Mouse (Mus musculus): Measurements from ENCODE around the gene Alcam.

The Alcam gene

GRCm38 (mm10) chr16:52368521-52368920 lies 85.4 kb downstream of the Alcam start:
- no peak for DNase-seq (ENCODE audit: low read depth, low spot score)

DNA sequence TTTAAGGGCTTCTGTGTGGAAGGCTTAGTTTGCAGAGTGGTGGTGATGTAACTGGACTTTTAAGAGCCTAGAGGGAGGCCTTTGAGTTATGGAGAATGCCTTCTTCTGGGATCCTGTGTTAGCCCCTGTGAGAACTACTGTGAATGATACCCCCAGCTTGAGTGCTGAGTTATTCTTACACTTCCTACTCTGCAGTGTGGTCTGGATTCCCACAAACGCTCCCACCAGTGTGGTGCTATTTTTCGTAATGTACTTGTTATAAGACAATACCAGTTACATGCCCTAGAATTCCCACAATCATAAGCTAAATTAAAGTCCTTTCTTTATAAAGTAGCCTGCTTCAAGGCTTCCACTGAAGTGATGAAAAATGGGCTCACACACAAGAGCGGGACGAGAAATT lies 87.0 kb downstream of the Alcam start:
- DNase-seq (ENCODE audit: low read depth, low spot score): no peak

GRCm38 (mm10) chr16:52363944-52364511 lies 89.8 kb downstream of the Alcam start:
- no peak for DNase-seq (ENCODE audit: low read depth, low spot score)

GRCm38 (mm10) chr16:52343467-52344033 lies 110.3 kb downstream of the Alcam start:
- DNase-seq (ENCODE audit: low read depth, low spot score): no peak

DNA sequence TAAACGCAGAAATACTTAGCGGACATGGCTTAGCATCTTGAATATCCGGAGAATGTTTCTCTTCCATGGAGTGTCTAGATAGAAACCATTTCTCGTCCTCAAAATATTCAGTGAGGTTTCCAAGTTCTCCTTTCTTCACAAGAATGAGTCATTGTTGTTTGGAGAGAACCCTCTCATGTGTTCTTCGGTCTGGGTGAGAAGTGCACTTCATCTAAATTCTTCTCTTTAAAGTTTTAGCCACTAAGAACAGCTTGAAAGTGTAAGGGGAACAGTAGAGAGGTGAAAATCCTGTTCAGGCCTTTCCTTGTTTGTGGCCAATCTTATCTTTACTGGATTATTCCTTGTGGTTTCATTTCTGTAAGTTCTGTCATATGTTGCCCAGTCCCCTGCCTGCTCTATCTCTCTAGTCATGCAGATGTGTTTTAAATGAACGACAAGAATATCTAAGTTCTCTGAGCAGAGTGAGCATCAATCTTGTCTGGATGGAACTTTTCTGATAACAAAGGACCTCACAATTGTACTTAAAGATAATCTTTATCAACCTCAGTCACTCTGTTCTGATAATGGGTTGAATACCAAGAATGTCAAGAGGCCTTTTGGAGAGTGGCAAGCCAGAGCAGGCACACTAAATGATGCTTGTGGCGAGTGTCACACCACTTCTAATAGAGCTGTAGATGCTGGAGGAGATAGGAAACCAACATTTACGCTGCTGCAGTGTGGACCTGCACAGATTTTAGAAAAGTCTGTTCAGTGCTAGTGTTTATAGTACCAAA lies 111.0 kb downstream of the Alcam start:
- DNase-seq (ENCODE audit: low read depth, low spot score): no peak

GRCm38 (mm10) chr16:52334084-52334483 lies 119.8 kb downstream of the Alcam start:
- no peak for DNase-seq (ENCODE audit: low read depth, low spot score)

GRCm38 (mm10) chr16:52333631-52334030 lies 120.2 kb downstream of the Alcam start:
- DNase-seq (ENCODE audit: low read depth, low spot score): no peak

DNA sequence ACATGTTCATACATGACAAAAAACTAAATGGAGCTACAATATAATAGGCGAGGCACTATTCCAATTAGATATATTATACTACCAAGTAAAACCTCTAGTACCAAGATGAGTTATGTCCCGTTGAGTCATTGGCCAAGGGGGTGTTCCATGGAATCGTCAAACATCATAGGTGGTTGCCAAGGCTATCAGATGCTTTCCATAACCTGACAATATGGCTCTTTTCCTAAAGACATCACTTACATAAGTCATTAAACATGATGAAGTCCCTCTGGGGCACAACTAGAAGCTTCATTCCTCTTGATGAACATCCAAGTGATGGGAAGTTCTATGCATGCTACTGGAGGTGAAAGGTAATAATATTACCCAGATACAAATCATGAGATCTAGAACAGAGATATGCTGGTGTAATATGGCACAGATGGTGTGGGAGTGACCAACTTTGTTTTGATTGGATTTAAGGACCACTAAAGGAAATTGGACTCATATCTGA lies 122.5 kb downstream of the Alcam start:
- DNase-seq (ENCODE audit: low read depth, low spot score): no peak

DNA sequence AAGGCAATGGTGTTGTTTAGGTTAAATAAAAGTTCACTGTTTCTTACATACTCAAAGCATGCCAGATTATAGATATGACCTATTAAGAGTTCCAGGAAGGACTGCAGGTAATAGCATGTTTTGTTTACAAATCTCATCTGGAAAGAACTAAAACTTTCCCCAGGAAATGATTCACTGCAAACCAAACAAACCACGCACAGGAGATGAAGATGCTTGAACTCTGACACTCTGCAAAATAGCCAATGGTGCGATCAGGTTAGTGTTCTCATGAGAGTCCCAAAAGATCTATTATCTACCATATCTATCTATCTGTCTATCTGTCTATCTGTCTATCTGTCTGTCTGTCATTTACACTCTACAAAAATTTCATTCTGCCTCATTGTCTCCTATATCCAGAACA lies 124.5 kb downstream of the Alcam start:
- no peak for DNase-seq (ENCODE audit: low read depth, low spot score)

GRCm38 (mm10) chr16:52319229-52319628 lies 134.6 kb downstream of the Alcam start:
- DNase-seq (ENCODE audit: low read depth, low spot score): no peak

- peak; percentile 88 for DNase-seq (ENCODE audit: low read depth, low spot score)
Observed at GRCm38 (mm10) chr16:52311073-52311472, 142.8 kb downstream of the Alcam start.

DNA sequence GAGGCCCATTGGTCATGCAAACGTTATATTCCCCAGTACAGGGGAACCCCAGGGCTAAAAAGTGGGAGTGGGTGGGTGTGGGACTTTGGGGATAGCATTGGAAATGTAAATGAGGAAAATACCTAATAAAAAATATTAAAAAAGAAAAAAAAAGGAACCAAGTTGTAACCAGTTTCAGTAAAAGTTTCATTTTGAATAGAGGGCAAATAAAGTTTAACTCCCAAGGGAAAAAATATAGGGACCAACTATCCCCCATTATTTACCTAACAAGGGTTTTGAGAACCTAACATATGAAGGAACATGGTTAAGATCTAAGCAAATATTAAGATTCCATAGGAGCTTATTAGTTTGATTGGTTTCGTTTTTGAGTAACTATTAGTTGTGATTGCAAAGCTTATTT lies 146.9 kb downstream of the Alcam start:
- DNase-seq (ENCODE audit: low read depth, low spot score): peak; percentile 15

DNA sequence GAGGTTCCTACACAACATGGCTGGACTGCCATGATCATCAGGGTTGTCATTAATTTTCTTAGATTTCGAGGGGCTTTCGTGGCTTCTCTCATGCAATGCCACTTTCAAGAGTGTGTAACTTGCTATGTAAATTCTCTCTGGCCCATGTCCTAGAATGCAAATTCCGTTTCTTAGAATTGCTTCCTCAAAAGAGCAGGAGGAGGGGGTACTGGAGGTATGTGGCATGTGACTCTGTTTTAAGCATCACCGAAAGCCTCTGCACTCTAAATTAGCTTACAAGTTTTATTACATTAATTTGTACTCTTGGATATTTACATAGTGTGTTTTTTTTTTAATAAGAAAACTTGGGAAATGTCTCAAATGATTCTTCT lies 150.4 kb downstream of the Alcam start:
- no peak for DNase-seq (ENCODE audit: low read depth, low spot score)

DNA sequence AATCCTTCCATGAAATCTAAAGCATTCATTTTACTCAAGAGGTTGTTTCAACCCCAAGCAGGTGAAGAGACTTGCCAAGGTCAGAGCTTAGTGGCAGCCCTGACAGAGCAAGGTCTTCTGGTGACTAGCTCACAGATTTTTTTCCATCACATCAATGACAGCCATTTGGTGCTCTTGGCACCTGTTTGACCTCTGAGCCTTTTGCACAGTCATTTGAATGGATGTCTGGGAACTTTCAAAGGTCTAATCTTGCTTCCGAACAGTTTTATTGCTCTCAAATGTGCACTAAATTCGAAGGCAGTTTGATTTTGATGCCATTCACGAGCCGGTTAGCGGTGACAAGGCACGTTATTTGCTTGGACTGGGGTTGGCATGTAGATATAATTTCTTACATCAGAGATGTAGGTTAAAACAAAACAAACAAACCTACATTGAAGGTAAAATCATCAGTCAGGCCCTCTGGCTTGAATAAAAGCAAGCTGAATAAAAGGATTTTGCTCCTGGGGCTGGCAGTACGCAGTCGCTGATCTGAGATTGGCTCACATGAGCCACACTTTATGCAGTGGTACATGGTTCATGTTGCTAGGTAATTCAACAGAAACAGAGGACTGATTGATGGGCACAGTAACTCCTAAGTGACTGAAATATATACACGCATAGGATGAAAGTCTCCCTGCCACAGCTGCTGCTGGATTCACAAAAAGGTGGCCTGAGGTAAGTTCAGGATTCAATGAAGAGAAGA lies 150.9 kb downstream of the Alcam start:
- DNase-seq (ENCODE audit: low read depth, low spot score): no peak

GRCm38 (mm10) chr16:52301730-52302129 lies 152.1 kb downstream of the Alcam start:
- DNase-seq (ENCODE audit: low read depth, low spot score): no peak

DNA sequence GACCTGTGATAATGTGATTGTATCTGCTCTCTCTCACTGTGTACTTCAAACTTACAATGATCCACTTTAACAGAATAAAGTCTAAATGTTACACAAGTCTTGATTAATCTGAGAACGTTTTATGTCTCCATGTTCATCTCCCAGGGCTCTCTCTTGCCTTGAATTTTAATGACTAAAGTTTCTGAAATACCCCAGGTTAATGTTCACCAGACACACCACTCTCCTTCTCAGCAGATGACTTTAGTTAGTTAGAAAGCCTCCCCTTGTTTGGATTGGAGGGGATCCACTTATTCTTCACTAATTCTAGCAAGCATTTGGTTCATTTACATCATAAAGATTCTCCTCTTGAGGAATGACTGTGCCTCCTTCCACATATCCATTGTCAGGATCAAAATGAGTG lies 157.5 kb downstream of the Alcam start:
- DNase-seq (ENCODE audit: low read depth, low spot score): no peak

DNA sequence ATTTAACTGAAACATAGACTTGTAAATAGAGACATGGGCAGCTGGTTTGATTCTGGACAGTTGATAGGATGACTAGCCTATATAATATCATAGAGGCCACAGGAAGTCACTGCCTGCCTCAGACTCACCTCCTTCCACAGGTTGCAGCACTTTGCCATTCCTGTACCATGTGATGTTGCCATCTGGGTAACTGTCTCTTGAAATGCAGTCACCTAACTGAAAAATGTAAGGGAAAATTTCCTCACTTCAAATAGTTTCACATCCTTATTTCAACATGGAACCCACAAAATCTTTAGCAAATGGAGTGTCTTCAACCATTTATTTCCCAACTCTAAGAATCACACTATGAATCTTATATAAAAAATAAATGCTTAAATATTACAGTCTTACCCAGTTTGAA lies 158.3 kb downstream of the Alcam start:
- peak; percentile 23 for DNase-seq (ENCODE audit: low read depth, low spot score)

GRCm38 (mm10) chr16:52292440-52293048 lies 161.3 kb downstream of the Alcam start:
- peak; percentile 42 for DNase-seq (ENCODE audit: low read depth, low spot score)

- DNase-seq (ENCODE audit: low read depth, low spot score): no peak
Observed at GRCm38 (mm10) chr16:52280186-52280585, 173.7 kb downstream of the Alcam start.

DNA sequence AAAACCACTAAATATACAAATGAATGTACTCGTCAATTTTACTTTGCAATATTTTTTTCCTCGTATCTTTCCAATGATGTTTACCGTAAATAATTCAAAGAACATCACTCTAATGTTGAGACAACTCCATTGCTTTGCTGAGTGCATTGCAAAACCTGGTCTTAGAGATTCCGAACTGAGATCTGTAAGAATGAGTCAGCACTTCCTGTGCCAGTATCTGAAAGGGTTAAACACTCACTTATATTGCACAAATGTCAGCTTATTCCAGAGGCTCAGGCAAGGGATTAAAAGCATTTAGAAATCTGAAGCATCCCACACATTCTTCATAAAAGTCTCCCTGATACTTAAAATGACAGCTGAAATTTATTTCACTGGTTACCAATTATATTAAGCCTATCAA lies 188.8 kb downstream of the Alcam start:
- no peak for DNase-seq (ENCODE audit: low read depth, low spot score)

DNA sequence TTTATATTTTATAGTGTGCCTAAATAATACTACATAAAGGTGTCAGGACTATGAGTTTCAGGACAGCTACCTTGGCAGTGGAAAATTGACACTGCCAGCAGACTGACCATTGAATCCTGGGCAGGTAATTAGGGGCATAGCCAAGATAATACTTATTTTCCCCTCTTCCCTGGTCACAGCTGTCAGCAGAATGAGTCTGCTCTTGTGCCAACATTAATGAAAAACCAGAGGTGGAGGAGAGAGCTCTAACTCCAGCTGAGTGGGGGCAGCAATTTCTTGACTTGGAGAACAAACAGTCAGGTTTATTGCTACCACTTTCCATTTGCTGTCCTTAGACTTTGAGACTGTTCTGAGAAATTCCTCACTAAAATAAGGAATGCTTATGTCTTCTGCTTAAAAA lies 190.1 kb downstream of the Alcam start:
- no peak for DNase-seq (ENCODE audit: low read depth, low spot score)

DNA sequence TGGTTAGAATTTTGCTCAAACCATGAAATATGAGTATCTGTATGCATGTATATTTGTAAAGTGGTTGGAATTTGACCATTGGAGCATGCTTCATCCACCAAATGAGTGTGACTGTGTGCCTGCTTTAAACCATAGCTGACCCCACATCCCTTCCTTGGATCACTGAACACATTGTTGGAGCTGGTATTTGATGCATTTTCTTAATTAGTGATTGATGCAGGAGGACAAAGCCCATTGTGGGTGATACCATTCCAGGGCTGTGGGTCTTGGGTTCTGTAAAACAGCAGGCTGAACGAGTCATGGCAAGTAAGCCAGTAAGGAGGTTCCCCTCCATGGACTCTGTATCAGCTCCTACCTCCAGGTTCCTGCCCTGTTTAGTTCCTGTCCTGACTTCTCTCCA lies 191.3 kb downstream of the Alcam start:
- DNase-seq (ENCODE audit: low read depth, low spot score): no peak
